Mouse (Mus musculus): ENCODE results near the gene Mef2a. TPM values are rescaled to one million over a fixed set of nuclear protein-coding genes. Genes with fewer than 3 reads are reported as not detected.

Gene Mef2a
- polyA plus RNA-seq, 1 experiment from 2014 or later = 30.7 TPM

- Histone ChIP-seq H3K9me3 (no peaks in the 10 kb centered on the region), H3K4me1 (replicated peaks) (no peaks in the 10 kb centered on the region), H3K27ac (no peak overlapping the region), H3K4me2 (replicated peaks) (no peak overlapping the region), H3K4me3 (replicated peaks) (no peak overlapping the region), H3K36me3 (peaks cover 4% of the 10 kb centered on the region; the same call in 1 of the 2 replicates), H3K27me3 (replicated peaks) (no peaks in the 10 kb centered on the region), H3K9ac (no peak overlapping the region)
- ATAC-seq = no peak
These were observed 12.8 kb downstream of the Mef2a start for GRCm38 (mm10) chr7:67359863-67360262.

GRCm38 (mm10) chr7:67355870-67356269 lies 16.8 kb downstream of the Mef2a start:
- Histone ChIP-seq H3K4me3 (replicated peaks) (no peak overlapping the region), H3K36me3 (peaks cover 4% of the 10 kb centered on the region; the same call in 1 of the 2 replicates), H3K27me3 (replicated peaks) (no peaks in the 10 kb centered on the region), H3K9me3 (no peaks in the 10 kb centered on the region), H3K27ac (no peak overlapping the region), H3K9ac (no peak overlapping the region), H3K4me1 (replicated peaks) (no peaks in the 10 kb centered on the region), H3K4me2 (replicated peaks) (no peak overlapping the region)
- no peak for ATAC-seq
- 98% methylated on average over 5 of the region's 5 CpGs for WGBS

GRCm38 (mm10) chr7:67353667-67354066 lies 19.0 kb downstream of the Mef2a start:
- Histone ChIP-seq H3K4me3 (replicated peaks) (no peak overlapping the region), H3K4me2 (replicated peaks) (no peak overlapping the region), H3K4me1 (replicated peaks) (no peaks in the 10 kb centered on the region), H3K9ac (no peak overlapping the region), H3K9me3 (no peaks in the 10 kb centered on the region), H3K36me3 (peaks cover 4% of the 10 kb centered on the region; the same call in 1 of the 2 replicates), H3K27me3 (replicated peaks) (no peaks in the 10 kb centered on the region), H3K27ac (no peak overlapping the region)
- no peak for ATAC-seq
- 87% methylated on average over 6 of the region's 6 CpGs for WGBS

- Histone ChIP-seq H3K4me2 (replicated peaks) (no peak overlapping the region), H3K9ac (no peak overlapping the region), H3K27me3 (replicated peaks) (no peaks in the 10 kb centered on the region), H3K36me3 (peaks cover 4% of the 10 kb centered on the region; the same call in 1 of the 2 replicates), H3K9me3 (no peaks in the 10 kb centered on the region), H3K4me1 (replicated peaks) (no peaks in the 10 kb centered on the region), H3K4me3 (replicated peaks) (no peak overlapping the region), H3K27ac (no peak overlapping the region)
- no peak for ATAC-seq
- 75% methylated on average over 4 of the region's 4 CpGs for WGBS
These were observed 19.7 kb downstream of the Mef2a start for GRCm38 (mm10) chr7:67352989-67353388.

GRCm38 (mm10) chr7:67344443-67344842 lies 28.2 kb downstream of the Mef2a start:
- H3K9me3 ChIP-seq = no peaks in the 10 kb centered on the region
- H3K4me1 ChIP-seq (replicated peaks) = no peaks in the 10 kb centered on the region
- ATAC-seq = no peak
- H3K36me3 ChIP-seq = no peaks in the 10 kb centered on the region
- no peak overlapping the region for H3K4me3 ChIP-seq (replicated peaks)
- no peak overlapping the region for H3K27ac ChIP-seq
- 87% methylated on average over 1 of the region's 1 CpGs for WGBS
- H3K27me3 ChIP-seq (replicated peaks) = no peaks in the 10 kb centered on the region
- no peak overlapping the region for H3K4me2 ChIP-seq (replicated peaks)
- H3K9ac ChIP-seq = no peak overlapping the region

GRCm38 (mm10) chr7:67342067-67342625 lies 30.5 kb downstream of the Mef2a start:
- Histone ChIP-seq H3K9me3 (no peaks in the 10 kb centered on the region), H3K4me1 (replicated peaks) (no peaks in the 10 kb centered on the region), H3K4me2 (replicated peaks) (no peak overlapping the region), H3K9ac (no peak overlapping the region), H3K4me3 (replicated peaks) (no peak overlapping the region), H3K27me3 (replicated peaks) (no peaks in the 10 kb centered on the region), H3K27ac (no peak overlapping the region), H3K36me3 (no peaks in the 10 kb centered on the region)
- WGBS = 86% methylated on average over 7 of the region's 7 CpGs
- no peak for ATAC-seq

- ATAC-seq = no peak
- H3K4me3 ChIP-seq (replicated peaks) = no peak overlapping the region
- no peaks in the 10 kb centered on the region for H3K9me3 ChIP-seq
- no peak overlapping the region for H3K4me2 ChIP-seq (replicated peaks)
- H3K4me1 ChIP-seq (replicated peaks) = no peaks in the 10 kb centered on the region
- H3K36me3 ChIP-seq = no peaks in the 10 kb centered on the region
- no peaks in the 10 kb centered on the region for H3K27me3 ChIP-seq (replicated peaks)
- no peak overlapping the region for H3K9ac ChIP-seq
- 81% methylated on average over 1 of the region's 1 CpGs for WGBS
- H3K27ac ChIP-seq = no peak overlapping the region
These were observed 52.3 kb downstream of the Mef2a start for GRCm38 (mm10) chr7:67320359-67320758.

- no peak overlapping the region for H3K9ac ChIP-seq
- no peak overlapping the region for H3K4me2 ChIP-seq (replicated peaks)
- H3K9me3 ChIP-seq = no peaks in the 10 kb centered on the region
- no peak for ATAC-seq
- no peaks in the 10 kb centered on the region for H3K4me1 ChIP-seq (replicated peaks)
- no peaks in the 10 kb centered on the region for H3K27me3 ChIP-seq (replicated peaks)
- H3K27ac ChIP-seq = no peak overlapping the region
- no peak overlapping the region for H3K4me3 ChIP-seq (replicated peaks)
- no peaks in the 10 kb centered on the region for H3K36me3 ChIP-seq
These were observed 54.0 kb downstream of the Mef2a start for GRCm38 (mm10) chr7:67318697-67319096.

- Histone ChIP-seq H3K27me3 (replicated peaks) (no peaks in the 10 kb centered on the region), H3K4me3 (replicated peaks) (no peak overlapping the region), H3K4me2 (replicated peaks) (no peak overlapping the region), H3K9me3 (no peaks in the 10 kb centered on the region), H3K9ac (no peak overlapping the region), H3K4me1 (replicated peaks) (no peaks in the 10 kb centered on the region), H3K27ac (no peak overlapping the region), H3K36me3 (no peaks in the 10 kb centered on the region)
- WGBS = 83% methylated on average over 3 of the region's 3 CpGs
- no peak for ATAC-seq
These were observed 59.5 kb downstream of the Mef2a start for GRCm38 (mm10) chr7:67313200-67313599.

- no peaks in the 10 kb centered on the region for H3K4me1 ChIP-seq (replicated peaks)
- no peaks in the 10 kb centered on the region for H3K27me3 ChIP-seq (replicated peaks)
- H3K36me3 ChIP-seq = no peaks in the 10 kb centered on the region
- no peak for ATAC-seq
- H3K27ac ChIP-seq = no peak overlapping the region
- 73% methylated on average over 2 of the region's 2 CpGs for WGBS
- H3K4me3 ChIP-seq (replicated peaks) = no peak overlapping the region
- no peaks in the 10 kb centered on the region for H3K9me3 ChIP-seq
- H3K4me2 ChIP-seq (replicated peaks) = no peak overlapping the region
- H3K9ac ChIP-seq = no peak overlapping the region
These were observed 62.5 kb downstream of the Mef2a start for GRCm38 (mm10) chr7:67310151-67310550.

- Histone ChIP-seq H3K4me2 (replicated peaks) (no peak overlapping the region), H3K36me3 (no peaks in the 10 kb centered on the region), H3K27ac (no peak overlapping the region), H3K27me3 (replicated peaks) (no peaks in the 10 kb centered on the region), H3K4me1 (replicated peaks) (no peaks in the 10 kb centered on the region), H3K9ac (no peak overlapping the region), H3K9me3 (no peaks in the 10 kb centered on the region), H3K4me3 (replicated peaks) (no peak overlapping the region)
- ATAC-seq = no peak
- 91% methylated on average over 2 of the region's 2 CpGs for WGBS
These were observed 64.6 kb downstream of the Mef2a start for GRCm38 (mm10) chr7:67308102-67308501.

- WGBS = 89% methylated on average over 3 of the region's 3 CpGs
- Histone ChIP-seq H3K9me3 (no peaks in the 10 kb centered on the region), H3K4me3 (replicated peaks) (no peak overlapping the region), H3K27me3 (replicated peaks) (no peaks in the 10 kb centered on the region), H3K36me3 (no peaks in the 10 kb centered on the region), H3K9ac (no peak overlapping the region), H3K4me2 (replicated peaks) (no peak overlapping the region), H3K27ac (no peak overlapping the region), H3K4me1 (replicated peaks) (no peaks in the 10 kb centered on the region)
- ATAC-seq = no peak
These were observed 65.6 kb downstream of the Mef2a start for GRCm38 (mm10) chr7:67307078-67307477.

GRCm38 (mm10) chr7:67304937-67305336 lies 67.7 kb downstream of the Mef2a start:
- Histone ChIP-seq H3K4me2 (replicated peaks) (no peak overlapping the region), H3K9me3 (no peaks in the 10 kb centered on the region), H3K9ac (no peak overlapping the region), H3K27me3 (replicated peaks) (no peaks in the 10 kb centered on the region), H3K4me3 (replicated peaks) (no peak overlapping the region), H3K36me3 (no peaks in the 10 kb centered on the region), H3K27ac (no peak overlapping the region), H3K4me1 (replicated peaks) (no peaks in the 10 kb centered on the region)
- WGBS = 70% methylated on average over 3 of the region's 3 CpGs
- ATAC-seq = no peak
